10 mouse cellular contexts compared by ENCODE assay signal in the genomic region with DNA sequence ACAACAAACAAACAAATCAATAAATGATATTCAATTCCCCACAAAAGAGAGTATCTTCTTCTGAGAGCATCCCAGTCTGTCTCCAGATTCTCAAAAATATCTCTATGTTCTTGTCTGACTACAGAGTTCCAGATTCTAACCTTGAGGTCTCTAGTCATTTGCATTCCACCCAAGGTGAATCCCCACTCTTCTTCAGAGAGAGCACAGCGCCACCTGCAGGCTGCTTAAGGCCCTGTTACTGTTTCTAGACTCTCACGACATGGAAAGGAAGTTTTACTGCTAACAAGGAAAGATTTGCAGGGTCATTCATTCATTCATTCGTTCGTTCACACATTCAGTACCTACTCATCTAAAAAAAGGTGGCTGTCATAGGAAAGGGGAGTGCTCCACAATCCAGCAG.
DNase-seq lines count a peak whose midpoint lies in the region; ATAC-seq and TF ChIP-seq lines count a peak whose summit lies in the region.
"Had no signal": no experiment of that assay in that cellular context is flagged by ENCODE, and none has a peak within 500 bp of the region (broad histone marks: within the 10 kb centered on the region; RNA-seq: fewer than 3 reads in every experiment).

No protein-coding gene starts in this region.

- H3K4me2 ChIP-seq in kidney, postnatal 0 days (ENCODE audit: low read length) = no peak overlapping the region
- H3K4me2 ChIP-seq in kidney, embryonic 14.5 days (replicated peaks; ENCODE audit: low read depth, low read length) = no peak overlapping the region
- H3K4me2 ChIP-seq in CH12.LX (ENCODE audit: insufficient read depth, low read depth, poor library complexity, severe bottlenecking) = no peak overlapping the region
- H3K4me2 ChIP-seq in midbrain, embryonic 15.5 days = no peak overlapping the region
- H3K4me2 ChIP-seq: stomach, embryonic 15.5 days had no signal

- no peak overlapping the region for H3K27ac ChIP-seq in kidney, postnatal 0 days
- H3K27ac ChIP-seq in kidney, embryonic 14.5 days (ENCODE audit: low read depth, low read length) = no peak overlapping the region
- H3K27ac ChIP-seq in CH12.LX (ENCODE audit: insufficient read depth, low read depth) = no peak overlapping the region
- no peak overlapping the region for H3K27ac ChIP-seq in midbrain, embryonic 15.5 days
- H3K27ac ChIP-seq: macrophage; stomach, embryonic 15.5 days had no signal

- no peak for TF ChIP-seq POLR2A in CH12.LX (IDR thresholded peaks at IDR 0.05; ENCODE audit: low read depth, low read length)

- no peak for ATAC-seq in kidney, postnatal 0 days (replicated peaks; ENCODE audit: low FRiP score, low read depth)
- ATAC-seq in kidney, embryonic 14.5 days (ENCODE audit: low FRiP score, low TSS enrichment) = no peak
- no peak for ATAC-seq in midbrain, embryonic 15.5 days (replicated peaks)

- peak; percentile 61 for TF ChIP-seq CTCF in kidney, postnatal 0 days (IDR thresholded peaks at IDR 0.05; ENCODE audit: low read depth)
- TF ChIP-seq CTCF in CH12.LX (conservative IDR thresholded peaks at IDR 0.05 in 1 of 2, IDR thresholded peaks at IDR 0.05 in 1 of 2; ENCODE audit: low read depth in 2 of 2, low read length in 2 of 2) = peak; percentile 51 to 70; a peak in 3 of 4 replicates

- dilution Hi-C loops in CH12.LX (cut with MboI; ENCODE audit: extremely low pct_ligation_motif_present, extremely low pct_unique_long_range_greater_than_20kb, low sequenced_read_pairs) = no loop called here

- H3K36me3 ChIP-seq in kidney, postnatal 0 days (ENCODE audit: insufficient read depth, low read length) = no peaks in the 10 kb centered on the region
- H3K36me3 ChIP-seq in kidney, embryonic 14.5 days (ENCODE audit: control insufficient read depth, insufficient read depth, low read length) = no peaks in the 10 kb centered on the region
- no peaks in the 10 kb centered on the region for H3K36me3 ChIP-seq in CH12.LX (replicated peaks in 1 of 2; ENCODE audit: control insufficient read depth in 1 of 2, insufficient read depth in 1 of 2, low read length in 1 of 2)
- H3K36me3 ChIP-seq in midbrain, embryonic 15.5 days (replicated peaks) = no peaks in the 10 kb centered on the region
- H3K36me3 ChIP-seq: stomach, embryonic 15.5 days had no signal

- H3K27me3 ChIP-seq in kidney, postnatal 0 days (ENCODE audit: insufficient read depth, low read length) = 0 out of 2 replicates have a peak, but pooled peaks cover 4% of the 10 kb centered on the region
- peaks cover 8% of the 10 kb centered on the region; the same call in 1 of the 2 replicates for H3K27me3 ChIP-seq in kidney, embryonic 14.5 days (ENCODE audit: control insufficient read depth, insufficient read depth, low read length)
- H3K27me3 ChIP-seq in CH12.LX (replicated peaks) = peaks cover 7% of the 10 kb centered on the region
- 0 out of 2 replicates have a peak, but pooled peaks cover 3% of the 10 kb centered on the region for H3K27me3 ChIP-seq in midbrain, embryonic 15.5 days (replicated peaks)

- no peaks in the 10 kb centered on the region for H3K79me2 ChIP-seq in CH12.LX (replicated peaks; ENCODE audit: control insufficient read depth, extremely low read depth, insufficient read depth, poor library complexity, severe bottlenecking)

- in situ Hi-C loops in CH12.LX (cut with MboI; ENCODE audit: low pct_ligation_motif_present, low pct_unique_long_range_greater_than_20kb, low sequenced_read_pairs) = loop anchor here (10.0 kb wide), 1 partner anchor 348 kb away; no protein-coding TSS in a partner anchor

- TF ChIP-seq EP300 in CH12.LX (IDR thresholded peaks at IDR 0.05; ENCODE audit: low read length) = no peak

- DNase-seq in kidney, postnatal 0 days (ENCODE audit: low spot score) = no peak
- DNase-seq in CH12.LX (ENCODE audit: extremely low read depth) (peak; percentile 81), ZHBTc4 (ENCODE audit: low read depth, low spot score) (peak; percentile 90)
- peak; percentile 16 for DNase-seq in lung, postnatal 36 days
- no peak for DNase-seq in ovary, postnatal 36 days (ENCODE audit: low spot score)
- DNase-seq in gastrocnemius, postnatal 25 days = no peak

- no peaks in the 10 kb centered on the region for H3K4me1 ChIP-seq in kidney, postnatal 0 days (replicated peaks; ENCODE audit: insufficient read depth, low read length)
- no peaks in the 10 kb centered on the region for H3K4me1 ChIP-seq in kidney, embryonic 14.5 days (ENCODE audit: control insufficient read depth, insufficient read depth, low read length)
- H3K4me1 ChIP-seq in CH12.LX (ENCODE audit: control insufficient read depth in 1 of 2, insufficient read depth in 2 of 2) = peaks cover 0 to 10% of the 10 kb centered on the region in 2 experiments; a peak in 2 of 4 replicates
- H3K4me1 ChIP-seq in midbrain, embryonic 15.5 days = peaks cover under 1% of the 10 kb centered on the region; the same call in 1 of the 2 replicates
- H3K4me1 ChIP-seq: stomach, embryonic 15.5 days had no signal

- WGBS in kidney, postnatal 0 days = 53% methylated on average over 4 of the region's 4 CpGs
- 58% methylated on average over 4 of the region's 4 CpGs for WGBS in kidney, embryonic 14.5 days
- 55% methylated on average over 4 of the region's 4 CpGs for WGBS in midbrain, embryonic 15.5 days

- H3K9ac ChIP-seq in kidney, postnatal 0 days (ENCODE audit: low read depth, low read length) = no peak overlapping the region
- H3K9ac ChIP-seq in kidney, embryonic 14.5 days (ENCODE audit: low read depth, low read length) = no peak overlapping the region
- H3K9ac ChIP-seq in CH12.LX (ENCODE audit: insufficient read depth, low read depth) = no peak overlapping the region
- no peak overlapping the region for H3K9ac ChIP-seq in midbrain, embryonic 15.5 days
- H3K9ac ChIP-seq: stomach, embryonic 15.5 days had no signal

- H3K4me3 ChIP-seq in kidney, postnatal 0 days (replicated peaks; ENCODE audit: low read depth, low read length) = no peak overlapping the region
- no peak overlapping the region for H3K4me3 ChIP-seq in kidney, embryonic 14.5 days (ENCODE audit: low read length)
- no peak overlapping the region for H3K4me3 ChIP-seq in CH12.LX (replicated peaks in 1 of 3; ENCODE audit: low read depth in 2 of 3, low read length in 2 of 3, poor library complexity in 1 of 3)
- H3K4me3 ChIP-seq in midbrain, embryonic 15.5 days = no peak overlapping the region
- H3K4me3 ChIP-seq: stomach, embryonic 15.5 days had no signal

- TF ChIP-seq RAD21 in CH12.LX (IDR thresholded peaks at IDR 0.05; ENCODE audit: low read depth, low read length) = peak; percentile 76

- H3K9me3 ChIP-seq in kidney, postnatal 0 days (replicated peaks; ENCODE audit: low read length) = no peaks in the 10 kb centered on the region
- H3K9me3 ChIP-seq in kidney, embryonic 14.5 days (ENCODE audit: control insufficient read depth, low read length) = no peaks in the 10 kb centered on the region
- peaks cover 3% of the 10 kb centered on the region for H3K9me3 ChIP-seq in CH12.LX (replicated peaks; ENCODE audit: low read length)
- H3K9me3 ChIP-seq in midbrain, embryonic 15.5 days = no peaks in the 10 kb centered on the region
- H3K9me3 ChIP-seq: stomach, embryonic 15.5 days had no signal

TF ChIP-seq in CH12.LX, 34 proteins besides CTCF, POLR2A, EP300 and RAD21:
- TF ChIP-seq SMC3 (IDR thresholded peaks at IDR 0.05; ENCODE audit: low read depth, low read length) = peak; percentile 72
- TF ChIP-seq ZMIZ1 (IDR thresholded peaks at IDR 0.05; ENCODE audit: low read depth, low read length) = no peak

Comparison
In these comparisons a context has a peak if more than half of its experiments do, and no peak if none do; other contexts are left out.
1. DNase-seq: peak in CH12.LX (single experiment), ZHBTc4 (single experiment) and lung, postnatal 36 days (single experiment); none in kidney, postnatal 0 days (single experiment), ovary, postnatal 36 days (single experiment) and gastrocnemius, postnatal 25 days (single experiment).